Mouse (Mus musculus): ENCODE results near the gene Zfp936. TPM values are rescaled to one million over a fixed set of nuclear protein-coding genes. Genes with fewer than 3 reads are reported as not detected.
"Not testable (repeated sequence)": the region's sequence is repeated elsewhere in the genome, so short reads cannot be mapped to it uniquely, and the experiment has no call there.

The Zfp936 gene
- polyA plus RNA-seq (2016; fragmentation: Nextera tagmentation; extraction: Ambion mirVana), result not detected in 2 replicates

DNA sequence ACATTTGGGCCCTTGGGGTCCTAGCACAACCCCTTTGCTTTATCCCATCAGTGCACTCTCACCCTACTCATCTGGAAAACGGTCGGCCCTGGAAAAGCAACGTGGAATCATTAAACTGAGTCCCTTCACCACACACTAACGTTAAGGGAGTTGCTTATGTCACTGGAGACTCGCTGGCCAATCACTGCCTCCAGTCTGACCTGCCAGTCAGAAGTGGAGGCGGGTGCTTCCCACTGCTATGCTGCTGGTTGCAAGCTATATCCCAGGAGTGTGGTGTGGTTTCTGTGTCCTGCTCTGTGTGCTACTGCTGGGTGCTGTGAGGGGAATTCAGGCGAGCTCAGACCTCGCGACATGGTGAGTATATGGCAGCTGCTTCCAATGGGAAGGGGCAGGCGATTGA lies at the start of gene Zfp936:
TSS of gene Zfp936 (plus strand) at position 301 of the 400 bp plus-strand sequence.
- not testable (repeated sequence) for H3K9ac ChIP-seq; H3K9me3 ChIP-seq; ATAC-seq (ENCODE audit: insufficient number of reproducible peaks, insufficient read depth, low FRiP score, low TSS enrichment); H3K4me1 ChIP-seq; H3K36me3 ChIP-seq; H3K27me3 ChIP-seq; H3K4me3 ChIP-seq; H3K27ac ChIP-seq; H3K4me2 ChIP-seq (replicated peaks)
- WGBS, result 81% methylated on average over 10 of the region's 10 CpGs

DNA sequence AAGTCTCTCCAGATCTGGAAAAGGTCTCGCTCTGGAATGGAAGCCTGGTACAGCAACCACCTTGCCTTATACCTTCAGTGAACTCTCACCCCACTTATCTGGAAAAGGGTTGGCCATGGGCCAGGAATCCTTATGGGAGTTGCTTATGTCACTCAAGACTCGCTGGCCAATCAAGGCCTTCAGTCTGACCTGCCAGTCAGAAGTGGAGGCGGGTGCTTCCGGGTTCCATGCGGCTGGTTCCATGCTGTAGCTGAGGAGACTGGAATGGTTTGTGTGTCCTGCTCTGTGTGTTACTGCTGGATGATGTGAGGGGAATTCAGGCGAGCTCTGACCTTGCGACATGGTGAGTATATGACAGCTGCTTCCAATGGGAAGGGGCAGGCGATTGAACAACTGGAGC lies 36.2 kb upstream of the Zfp936 start:
- no peak overlapping the region for H3K4me2 ChIP-seq (replicated peaks)
- no peak overlapping the region for H3K9ac ChIP-seq
- H3K27me3 ChIP-seq, result no peaks in the 10 kb centered on the region
- H3K36me3 ChIP-seq, result no peaks in the 10 kb centered on the region
- peaks cover 10% of the 10 kb centered on the region; the same call in 1 of the 2 replicates for H3K9me3 ChIP-seq
- no peaks in the 10 kb centered on the region for H3K4me1 ChIP-seq
- H3K27ac ChIP-seq, result no peak overlapping the region
- no peak overlapping the region for H3K4me3 ChIP-seq
- no peak for ATAC-seq (ENCODE audit: insufficient number of reproducible peaks, insufficient read depth, low FRiP score, low TSS enrichment)
- 92% methylated on average over 8 of the region's 8 CpGs for WGBS

DNA sequence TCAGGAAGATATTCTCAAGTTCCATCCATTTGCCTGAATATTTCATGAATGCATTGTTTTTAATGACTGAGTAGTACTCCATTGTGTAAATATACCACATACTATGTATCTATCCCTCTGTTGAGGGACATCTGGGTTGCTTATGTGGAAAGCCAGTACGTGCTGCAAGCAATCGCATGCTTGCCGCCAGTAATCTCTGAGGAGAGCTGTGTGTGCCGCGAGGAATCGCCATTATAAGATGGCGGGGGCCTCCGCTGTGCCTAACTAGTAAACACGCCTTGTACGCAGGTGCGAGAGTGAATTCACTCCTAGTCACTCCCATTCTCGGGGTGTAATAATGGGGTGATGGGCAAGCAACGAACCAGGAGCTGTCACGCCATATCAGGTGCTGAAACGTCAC lies 14.7 kb downstream of the Zfp936 start:
- ATAC-seq (ENCODE audit: insufficient number of reproducible peaks, insufficient read depth, low FRiP score, low TSS enrichment); H3K9ac ChIP-seq; H3K4me1 ChIP-seq; H3K27me3 ChIP-seq; H3K4me2 ChIP-seq (replicated peaks); H3K27ac ChIP-seq; H3K4me3 ChIP-seq; H3K36me3 ChIP-seq: not testable (repeated sequence)
- WGBS, result 89% methylated on average over 15 of the region's 15 CpGs
- H3K9me3 ChIP-seq, result peaks cover 52% of the 10 kb centered on the region

DNA sequence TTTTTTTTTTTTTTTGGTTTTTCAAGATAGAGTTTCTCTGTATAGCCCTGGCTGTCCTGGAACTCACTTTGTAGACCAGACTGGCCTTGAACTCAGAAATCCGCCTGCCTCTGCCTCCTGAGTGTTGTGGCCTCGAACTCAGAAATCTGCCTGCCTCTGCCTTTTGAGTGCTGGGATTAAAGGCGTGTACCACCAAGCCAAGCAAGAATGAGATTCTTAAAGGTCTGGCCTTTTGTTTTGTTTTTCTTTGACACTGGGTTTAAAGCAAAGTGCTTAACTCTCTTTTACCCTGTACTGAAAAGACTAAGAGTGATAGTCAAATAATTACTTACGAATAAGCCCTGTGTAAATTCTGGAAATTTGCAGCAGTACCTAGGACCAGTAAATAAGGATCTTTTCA lies 50.1 kb downstream of the Zfp936 start:
- not testable (repeated sequence) for H3K27ac ChIP-seq; H3K27me3 ChIP-seq; H3K9ac ChIP-seq; H3K4me1 ChIP-seq; ATAC-seq (ENCODE audit: insufficient number of reproducible peaks, insufficient read depth, low FRiP score, low TSS enrichment); H3K4me3 ChIP-seq; H3K4me2 ChIP-seq (replicated peaks); H3K36me3 ChIP-seq
- H3K9me3 ChIP-seq, result peaks cover 64% of the 10 kb centered on the region
- WGBS, result 77% methylated on average over 4 of the region's 4 CpGs

DNA sequence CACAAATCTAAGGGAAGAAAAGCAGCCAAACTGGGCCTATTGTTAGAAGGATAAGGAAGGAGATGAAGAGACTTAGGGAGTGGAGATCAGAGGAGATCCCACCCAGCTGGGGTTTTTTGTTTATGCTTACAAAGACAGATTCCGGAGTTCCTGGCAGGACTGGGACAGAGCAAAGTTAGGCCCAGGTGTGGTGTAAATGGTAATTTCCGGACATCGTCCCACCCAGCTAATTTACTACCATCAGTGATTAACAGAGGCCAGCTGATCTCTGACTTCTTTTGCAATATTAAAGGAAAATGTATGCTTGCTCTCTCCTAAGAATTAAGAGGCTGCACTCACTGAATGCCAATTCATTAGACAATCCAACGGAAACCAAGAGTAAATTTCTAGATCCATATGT lies 53.1 kb downstream of the Zfp936 start:
- H3K9ac ChIP-seq; H3K27ac ChIP-seq; ATAC-seq (ENCODE audit: insufficient number of reproducible peaks, insufficient read depth, low FRiP score, low TSS enrichment); H3K4me2 ChIP-seq (replicated peaks); H3K36me3 ChIP-seq; H3K4me3 ChIP-seq; H3K4me1 ChIP-seq; H3K27me3 ChIP-seq: not testable (repeated sequence)
- peaks cover 61% of the 10 kb centered on the region for H3K9me3 ChIP-seq
- 84% methylated on average over 4 of the region's 4 CpGs for WGBS

DNA sequence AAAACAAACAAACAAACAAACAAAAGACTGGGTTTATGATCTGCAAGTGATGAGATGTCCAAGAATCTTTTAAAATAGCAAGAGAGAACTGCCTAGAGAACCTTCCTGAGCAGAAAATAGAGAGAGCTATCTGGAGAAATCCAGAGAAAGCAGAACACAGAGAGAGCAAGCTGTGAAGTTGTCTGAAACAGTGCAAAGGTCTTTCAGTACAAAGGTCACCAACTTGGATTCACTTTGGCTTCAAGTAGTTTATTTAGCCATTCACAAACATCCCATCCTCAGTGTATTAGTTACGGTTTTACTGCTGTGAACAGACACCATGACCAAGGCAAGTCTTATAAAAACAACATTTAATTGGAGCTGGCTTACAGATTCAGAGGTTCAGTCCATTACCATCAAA lies 53.8 kb downstream of the Zfp936 start:
- not testable (repeated sequence) for H3K27me3 ChIP-seq; H3K4me3 ChIP-seq; ATAC-seq (ENCODE audit: insufficient number of reproducible peaks, insufficient read depth, low FRiP score, low TSS enrichment); H3K27ac ChIP-seq; H3K4me2 ChIP-seq (replicated peaks); H3K36me3 ChIP-seq; H3K4me1 ChIP-seq; H3K9ac ChIP-seq
- WGBS, result 81% methylated on average over 1 of the region's 1 CpGs
- peaks cover 61% of the 10 kb centered on the region for H3K9me3 ChIP-seq

DNA sequence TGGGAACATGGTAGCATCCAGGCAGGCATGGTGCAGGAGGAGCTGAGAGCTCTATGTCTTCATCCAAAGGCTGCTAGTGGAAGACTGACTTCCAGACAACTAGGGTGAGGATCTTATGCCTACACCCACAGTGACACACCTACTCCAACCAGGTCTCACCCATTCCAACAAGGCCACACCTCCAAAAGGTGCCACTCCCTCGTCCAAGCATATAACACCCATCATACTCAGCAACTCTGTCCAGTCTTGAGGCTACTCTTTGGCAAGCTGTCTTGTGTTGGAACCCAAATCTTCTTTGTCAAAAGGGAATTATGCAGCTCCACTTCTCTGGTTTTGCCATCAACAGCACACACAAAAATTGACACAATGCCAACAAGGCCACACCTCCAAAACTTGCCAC lies 54.2 kb downstream of the Zfp936 start:
- H3K4me2 ChIP-seq (replicated peaks); ATAC-seq (ENCODE audit: insufficient number of reproducible peaks, insufficient read depth, low FRiP score, low TSS enrichment); H3K27me3 ChIP-seq; H3K4me3 ChIP-seq; H3K9ac ChIP-seq; H3K4me1 ChIP-seq; H3K36me3 ChIP-seq; H3K27ac ChIP-seq: not testable (repeated sequence)
- H3K9me3 ChIP-seq, result peaks cover 61% of the 10 kb centered on the region
- 60% methylated on average over 1 of the region's 1 CpGs for WGBS

DNA sequence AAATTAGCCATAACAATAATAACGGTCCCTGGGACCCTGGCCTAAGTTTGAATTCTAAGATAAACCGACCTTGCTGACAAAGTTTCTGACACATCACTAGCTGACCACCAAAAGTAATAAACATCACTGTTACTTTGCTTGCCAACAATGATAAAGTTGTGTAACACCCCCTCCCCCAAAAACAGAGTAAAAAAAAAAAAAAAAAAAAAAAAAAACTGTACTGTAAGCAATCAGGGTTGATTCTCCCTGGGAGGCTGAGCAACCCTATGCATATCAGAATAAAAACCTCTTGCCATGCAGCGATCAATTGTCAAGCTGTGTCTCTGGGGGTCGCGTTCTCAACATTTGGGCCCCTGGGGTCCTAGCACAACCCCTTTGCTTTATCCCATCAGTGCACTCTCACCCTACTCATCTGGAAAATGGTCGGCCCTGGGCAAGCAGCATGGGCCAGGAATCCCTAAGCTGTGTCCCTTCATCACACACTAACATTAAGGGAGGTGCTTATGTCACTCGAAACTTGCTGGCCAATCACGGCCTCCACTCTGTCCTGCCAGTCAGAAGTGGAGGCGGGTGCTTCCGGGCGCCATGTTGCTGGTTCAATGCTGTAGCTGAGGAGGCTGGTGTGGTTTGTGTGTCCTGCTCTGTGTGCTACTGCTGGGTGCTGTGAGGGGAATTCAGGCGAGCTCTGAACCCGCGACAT lies 63.1 kb downstream of the Zfp936 start:
- Histone ChIP-seq H3K9me3 (peaks cover 54% of the 10 kb centered on the region), H3K9ac (no peak overlapping the region), H3K4me1 (no peaks in the 10 kb centered on the region), H3K4me3 (no peak overlapping the region), H3K36me3 (no peaks in the 10 kb centered on the region), H3K27me3 (no peaks in the 10 kb centered on the region), H3K27ac (no peak overlapping the region), H3K4me2 (replicated peaks) (no peak overlapping the region)
- WGBS, result 84% methylated on average over 14 of the region's 14 CpGs
- ATAC-seq (ENCODE audit: insufficient number of reproducible peaks, insufficient read depth, low FRiP score, low TSS enrichment), result no peak

DNA sequence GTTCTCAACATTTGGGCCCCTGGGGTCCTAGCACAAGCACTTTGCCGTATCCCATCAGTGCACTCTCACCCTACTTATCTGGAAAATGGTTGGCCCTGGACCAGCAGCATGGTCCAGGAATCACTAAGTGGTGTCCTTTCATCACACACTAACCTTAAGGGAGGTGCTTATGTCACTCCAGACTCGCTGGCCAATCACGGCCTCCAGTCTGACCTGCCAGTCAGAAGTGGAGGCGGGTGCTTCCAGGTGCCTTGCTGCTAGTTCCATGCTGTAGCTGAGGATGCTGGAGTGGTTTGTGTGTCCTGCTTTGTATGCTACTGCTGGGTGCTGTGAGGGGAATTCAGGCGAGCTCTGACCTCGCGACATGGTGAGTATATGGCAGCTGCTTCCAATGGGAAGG lies 99.8 kb downstream of the Zfp936 start:
- ATAC-seq (ENCODE audit: insufficient number of reproducible peaks, insufficient read depth, low FRiP score, low TSS enrichment); H3K27ac ChIP-seq; H3K4me1 ChIP-seq; H3K4me2 ChIP-seq (replicated peaks); H3K27me3 ChIP-seq; H3K36me3 ChIP-seq; H3K4me3 ChIP-seq; H3K9ac ChIP-seq: not testable (repeated sequence)
- H3K9me3 ChIP-seq, result peaks cover 12% of the 10 kb centered on the region; the same call in 1 of the 2 replicates
- WGBS, result 82% methylated on average over 7 of the region's 7 CpGs

Small RNA genes within 50 kb of the gene (microRNA-seq; reads per million reads assigned to microRNA genes)
- not detected for gene Gm22707

Other genes with a start within 250 kb of the Zfp936 start
- not detected in 2 replicates for gene Gm2381, start 247.0 kb upstream of the Zfp936 start, polyA plus RNA-seq (2016; fragmentation: Nextera tagmentation; extraction: Ambion mirVana)
- not detected in 2 replicates for gene Vmn2r63, start 180.4 kb upstream of the Zfp936 start, polyA plus RNA-seq (2016; fragmentation: Nextera tagmentation; extraction: Ambion mirVana)
- not detected in 2 replicates for gene Gm9268, start 95.5 kb upstream of the Zfp936 start, polyA plus RNA-seq (2016; fragmentation: Nextera tagmentation; extraction: Ambion mirVana)
- 15.5 and 16.1 TPM in 2 replicates for gene Zfp715, start 199.1 kb downstream of the Zfp936 start, polyA plus RNA-seq (2016; fragmentation: Nextera tagmentation; extraction: Ambion mirVana)
- gene Siglecf, start 237.1 kb downstream of the Zfp936 start, polyA plus RNA-seq (2016; fragmentation: Nextera tagmentation; extraction: Ambion mirVana), result 0.10 and 0.37 TPM in 2 replicates